ENCODE assay signal across 23 mouse cellular contexts in the genomic region with DNA sequence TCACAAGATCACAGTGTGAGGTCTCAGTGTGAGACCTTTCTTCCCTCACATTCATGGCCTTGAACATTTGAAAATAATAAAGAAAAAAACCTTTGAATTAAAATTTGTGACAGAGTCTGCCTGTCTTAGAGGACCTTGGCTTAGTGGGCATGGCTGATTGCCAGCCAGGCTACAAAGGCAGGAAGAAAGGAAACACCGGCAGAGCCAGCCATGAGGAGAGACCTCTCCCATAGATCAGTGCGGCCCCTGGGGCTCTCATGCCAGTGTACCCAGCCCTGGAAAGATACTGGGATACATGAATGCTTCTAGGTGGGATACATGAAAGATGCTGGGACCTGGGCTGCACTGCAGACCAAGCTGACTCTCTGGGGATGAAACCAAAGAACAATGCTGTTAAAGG.
DNase-seq lines count a peak whose midpoint lies in the region; ATAC-seq and TF ChIP-seq lines count a peak whose summit lies in the region.
"Had no signal": no experiment of that assay in that cellular context is flagged by ENCODE, and none has a peak within 500 bp of the region (broad histone marks: within the 10 kb centered on the region; RNA-seq: fewer than 3 reads in every experiment).

No protein-coding gene starts in this region.

- no peak overlapping the region for H3K9ac ChIP-seq in lung, embryonic 16.5 days (ENCODE audit: low read length)
- no peak overlapping the region for H3K9ac ChIP-seq in stomach, embryonic 14.5 days (replicated peaks; ENCODE audit: low read depth, low read length)
- H3K9ac ChIP-seq in stomach, postnatal 0 days (ENCODE audit: low read length), result no peak overlapping the region
- H3K9ac ChIP-seq: embryonic facial prominence, embryonic 15.5 days; heart, embryonic 13.5 days; hindbrain, embryonic 14.5 days; intestine, embryonic 15.5 days had no signal

- WGBS in lung, embryonic 16.5 days, result 46% methylated on average over 2 of the region's 2 CpGs
- WGBS in stomach, embryonic 14.5 days, result 85% methylated on average over 2 of the region's 2 CpGs
- 69% methylated on average over 2 of the region's 2 CpGs for WGBS in stomach, postnatal 0 days

- H3K4me1 ChIP-seq in lung, embryonic 16.5 days (replicated peaks; ENCODE audit: control insufficient read depth, insufficient read depth, low read length), result peaks cover 38% of the 10 kb centered on the region
- H3K4me1 ChIP-seq in stomach, embryonic 14.5 days (ENCODE audit: control insufficient read depth, insufficient read depth, low read length), result peaks cover 15% of the 10 kb centered on the region; the same call in 1 of the 2 replicates
- H3K4me1 ChIP-seq in stomach, postnatal 0 days (replicated peaks; ENCODE audit: control insufficient read depth, insufficient read depth), result peaks cover 2% of the 10 kb centered on the region; the same call in 1 of the 2 replicates

- H3K36me3 ChIP-seq in lung, embryonic 16.5 days (ENCODE audit: control insufficient read depth, insufficient read depth, low read length), result no peaks in the 10 kb centered on the region
- H3K36me3 ChIP-seq in stomach, embryonic 14.5 days (ENCODE audit: control insufficient read depth, insufficient read depth, low read length), result no peaks in the 10 kb centered on the region
- no peaks in the 10 kb centered on the region for H3K36me3 ChIP-seq in stomach, postnatal 0 days (ENCODE audit: control insufficient read depth, insufficient read depth, low read length)
- H3K36me3 ChIP-seq: embryonic facial prominence, embryonic 15.5 days; forebrain, embryonic 10.5 days; G1E; heart, embryonic 13.5 days; intestine, embryonic 15.5 days had no signal

- no peak for TF ChIP-seq CTCF in stomach, postnatal 0 days (IDR thresholded peaks at IDR 0.05; ENCODE audit: low read depth)

- no peak overlapping the region for H3K4me2 ChIP-seq in lung, embryonic 16.5 days (ENCODE audit: low read depth, low read length)
- H3K4me2 ChIP-seq in stomach, embryonic 14.5 days (replicated peaks; ENCODE audit: low read depth, low read length), result no peak overlapping the region
- no peak overlapping the region for H3K4me2 ChIP-seq in stomach, postnatal 0 days (replicated peaks; ENCODE audit: low read depth)
- H3K4me2 ChIP-seq: embryonic facial prominence, embryonic 15.5 days; heart, embryonic 13.5 days; hindbrain, embryonic 14.5 days; intestine, embryonic 15.5 days had no signal

- peak overlapping the region; percentile 55 for H3K27ac ChIP-seq in lung, embryonic 16.5 days (ENCODE audit: low read length)
- H3K27ac ChIP-seq in stomach, embryonic 14.5 days (ENCODE audit: low read length), result peak overlapping the region; percentile 55; the same call in 1 of the 2 replicates
- peak overlapping the region; percentile 77 for H3K27ac ChIP-seq in stomach, postnatal 0 days (replicated peaks)
- H3K27ac ChIP-seq: gastrocnemius, adult 2 months; heart, embryonic 13.5 days; hindbrain, embryonic 14.5 days had no signal

- H3K9me3 ChIP-seq in lung, embryonic 16.5 days (ENCODE audit: control insufficient read depth, low read length), result no peaks in the 10 kb centered on the region
- no peaks in the 10 kb centered on the region for H3K9me3 ChIP-seq in stomach, embryonic 14.5 days (ENCODE audit: control insufficient read depth, low read depth, low read length)
- H3K9me3 ChIP-seq in stomach, postnatal 0 days (ENCODE audit: control insufficient read depth, low read length), result no peaks in the 10 kb centered on the region
- H3K9me3 ChIP-seq: embryonic facial prominence, embryonic 15.5 days; forebrain, embryonic 10.5 days; heart, embryonic 13.5 days; intestine, embryonic 15.5 days had no signal

- no peak for ATAC-seq in lung, embryonic 16.5 days (ENCODE audit: low read depth)
- no peak for ATAC-seq in stomach, embryonic 14.5 days (ENCODE audit: insufficient number of reproducible peaks, insufficient read depth, low FRiP score, low read depth)
- ATAC-seq in stomach, postnatal 0 days (ENCODE audit: low FRiP score, low TSS enrichment), result no peak
- ATAC-seq: CD4-positive, CD25-positive, alpha-beta regulatory T cell, adult 4 months; forebrain, embryonic 14.5 days; intestine, embryonic 15.5 days had no signal

- DNase-seq in adrenal gland, postnatal 25 days, result peak; percentile 43
- no peak for DNase-seq in adrenal gland, postnatal 4 days (ENCODE audit: low spot score in 2 of 2)
- DNase-seq in lung, postnatal 10 days, result no peak
- DNase-seq in stomach, postnatal 0 days (ENCODE audit: low spot score), result no peak
- no peak for DNase-seq in gastrocnemius, postnatal 10 days
- DNase-seq: cerebellum, adult 18-20 months; cerebellum, adult 9-11 months; cerebellum, postnatal 36 days; gastrocnemius, adult 2 months; gastrocnemius, postnatal 36 days; heart, adult 11 months; heart, postnatal 10 days had no signal

- no peak for TF ChIP-seq EP300 in stomach, postnatal 0 days (optimal IDR thresholded peaks at IDR 0.05)

- no peaks in the 10 kb centered on the region for H3K27me3 ChIP-seq in lung, embryonic 16.5 days (ENCODE audit: control insufficient read depth, insufficient read depth, low read depth, low read length)
- no peaks in the 10 kb centered on the region for H3K27me3 ChIP-seq in stomach, embryonic 14.5 days (ENCODE audit: control insufficient read depth, insufficient read depth, low read length)
- H3K27me3 ChIP-seq in stomach, postnatal 0 days (ENCODE audit: control insufficient read depth, insufficient read depth, low read length), result no peaks in the 10 kb centered on the region
- H3K27me3 ChIP-seq: embryonic facial prominence, embryonic 15.5 days; heart, embryonic 13.5 days; intestine, embryonic 15.5 days had no signal

- no peak overlapping the region for H3K4me3 ChIP-seq in lung, embryonic 16.5 days (ENCODE audit: low read length)
- no peak overlapping the region for H3K4me3 ChIP-seq in stomach, embryonic 14.5 days (ENCODE audit: low read depth, low read length)
- no peak overlapping the region for H3K4me3 ChIP-seq in stomach, postnatal 0 days (ENCODE audit: low read depth, low read length)
- H3K4me3 ChIP-seq: embryonic facial prominence, embryonic 15.5 days; erythroblast, embryonic 14.5 days; forebrain, embryonic 10.5 days; gastrocnemius, adult 2 months; heart, embryonic 13.5 days; intestine, embryonic 15.5 days had no signal
